Mouse (Mus musculus) liver, embryonic 14.5 days (tissue): ENCODE measurements around the gene Rpl36a. TPM values are rescaled to one million over a fixed set of nuclear protein-coding genes. Genes with fewer than 3 reads are reported as not detected.

Experiments used
- ATAC-seq: fragments of 200-750 bp; cut with Nextera tagmentation; 2 replicates; pipeline ENCODE4 v1.8.0; 2017; ENCODE audit warnings: moderate number of reproducible peaks, mild to moderate bottlenecking, moderate library complexity; ENCODE audit not compliant: insufficient read depth
- DNase-seq, 3 experiments: peaks; one replicate each; pipeline ENCODE4 v3.0.0-alpha.2; 2012 to 2013; ENCODE audit warnings: low read depth in 3 of 3, low spot score in 3 of 3
- H3K27ac ChIP-seq: fragments of 300-500 bp; sonication (generic); 2 replicates; pipeline ENCODE4 v1.5.1; 2014; ENCODE audit warnings: moderate library complexity, mild to moderate bottlenecking, control low read depth, inconsistent platforms
- H3K27me3 ChIP-seq: fragments of 300-500 bp; sonication (generic); 2 replicates; pipeline ENCODE4 v1.6.1; 2014; ENCODE audit warnings: mild to moderate bottlenecking, low read length, moderate library complexity; ENCODE audit not compliant: control insufficient read depth, insufficient read depth
- H3K36me3 ChIP-seq: fragments of 300-500 bp; sonication (generic); replicated peaks from 2 replicates; pipeline ENCODE4 v1.6.1; 2014; ENCODE audit warnings: low read depth; ENCODE audit not compliant: control insufficient read depth, insufficient read depth
- H3K4me1 ChIP-seq, 2 experiments: fragments of 200-500 bp in 1 of 2; fragments of 300-500 bp in 1 of 2; sonication (generic) in 1 of 2; replicated peaks; 2 replicates each; pipeline ENCODE4 v1.6.1; 2012 to 2014; ENCODE audit warnings: antibody characterized with exemption in 1 of 2, inconsistent platforms in 1 of 2, low read length in 1 of 2; ENCODE audit not compliant: control insufficient read depth in 2 of 2, insufficient read depth in 2 of 2
- H3K4me2 ChIP-seq: fragments of 300-500 bp; sonication (generic); 2 replicates; pipeline ENCODE4 v1.6.1; 2014; ENCODE audit warnings: low read depth, mild to moderate bottlenecking, control low read depth, moderate library complexity
- H3K4me3 ChIP-seq, 2 experiments: fragments of 200-500 bp in 1 of 2; fragments of 300-500 bp in 1 of 2; sonication (generic) in 1 of 2; 2 replicates each; pipeline ENCODE4 v1.5.1; 2012 to 2014; ENCODE audit warnings: low read depth in 2 of 2, low read length in 2 of 2, mild to moderate bottlenecking in 2 of 2, control low read depth in 1 of 2, inconsistent platforms in 1 of 2, moderate library complexity in 1 of 2; ENCODE audit not compliant: insufficient read depth in 1 of 2
- H3K9ac ChIP-seq: fragments of 300-500 bp; sonication (generic); replicated peaks from 2 replicates; pipeline ENCODE4 v1.6.1; 2014; ENCODE audit warnings: mild to moderate bottlenecking, control low read depth, moderate library complexity
- H3K9me3 ChIP-seq: fragments of 300-500 bp; sonication (generic); 2 replicates; pipeline ENCODE4 v1.6.1; 2016; ENCODE audit warnings: low read length, mixed read lengths; ENCODE audit not compliant: control insufficient read depth
- CTCF ChIP-seq: IDR thresholded peaks from 2 replicates; pipeline ENCODE4 v1.5.1; 2016; ENCODE audit warnings: antibody characterized with exemption, low read depth, control low read depth
- EP300 ChIP-seq: IDR thresholded peaks from 2 replicates; pipeline ENCODE4 v1.6.1; 2016; ENCODE audit warnings: antibody characterized with exemption, low read depth
- WGBS: fragments of 180-500 bp; shearing (Covaris S2); extraction: QIAGEN DNeasy Blood & Tissue Kit; methylation state at CpG from one replicate; pipeline ENCODE4 v1.1.7; 2014; ENCODE audit not compliant: insufficient replicate concordance; 5-methylcytosine and 5-hydroxymethylcytosine counted together
- polyA plus RNA-seq, 2 experiments: library from polyadenylated mRNA; depleted of rRNA in 1 of 2; stranded (reverse) in 1 of 2; unstranded in 1 of 2; fragments of >200 nt; fragmentation: Nextera tagmentation in 1 of 2; extraction: Ambion mirVana in 1 of 2; gene quantifications; 2 replicates each; pipeline versions ENCODE4 v1.2.1 to v1.2.3; 2012 to 2014

Gene Rpl36a
- polyA plus RNA-seq, 2 experiments, result 436 to 1,190 TPM

- Histone ChIP-seq H3K27me3 (no peaks in the 10 kb centered on the region), H3K4me3 (no peak overlapping the region), H3K4me1 (no peaks in the 10 kb centered on the region), H3K9me3 (no peaks in the 10 kb centered on the region), H3K9ac (no peak overlapping the region), H3K36me3 (no peaks in the 10 kb centered on the region), H3K27ac (no peak overlapping the region), H3K4me2 (no peak overlapping the region)
- TF ChIP-seq EP300 (no peak), CTCF (no peak)
- DNase-seq, result no peak
- peak; percentile 37; the same call in 1 of the 2 replicates for ATAC-seq
- WGBS, result 22% methylated on average over 4 of the region's 4 CpGs
These were observed 21.1 kb upstream of the Rpl36a start for GRCm38 (mm10) chrX:134564326-134564725.

DNA sequence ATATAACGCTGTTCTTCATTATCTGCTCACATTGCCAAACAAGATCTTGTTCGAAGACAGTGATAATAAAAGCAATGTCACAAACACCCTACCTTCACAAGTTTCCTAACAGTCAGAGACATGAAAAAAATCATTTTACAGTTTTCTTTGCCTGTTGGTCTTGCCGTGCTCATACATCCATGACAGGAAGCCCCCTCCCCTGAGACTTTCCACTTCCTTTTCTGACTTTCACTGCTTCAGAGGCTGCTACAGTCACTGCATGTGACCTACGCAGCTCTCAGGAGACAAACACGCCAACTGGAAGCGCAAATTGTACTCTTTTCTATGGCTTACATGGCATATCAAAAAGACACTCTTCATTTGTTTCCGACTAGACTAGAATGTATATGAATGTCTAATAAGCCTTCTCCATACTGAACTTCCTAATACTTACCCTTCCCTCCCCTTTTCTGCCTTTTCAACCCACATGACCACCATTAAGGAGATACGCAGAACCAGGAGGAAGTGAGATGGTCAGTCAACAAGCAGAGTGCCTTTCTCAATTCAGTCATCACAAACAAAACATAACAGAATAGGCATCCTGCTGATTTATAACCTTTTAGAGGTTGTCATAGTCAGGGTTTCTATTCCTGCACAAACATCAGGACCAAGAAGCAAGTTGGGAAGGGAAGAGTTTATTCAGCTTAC, 18.8 kb upstream of the Rpl36a start:
- Histone ChIP-seq H3K4me1 (no peaks in the 10 kb centered on the region), H3K9ac (no peak overlapping the region), H3K27me3 (no peaks in the 10 kb centered on the region), H3K9me3 (no peaks in the 10 kb centered on the region), H3K4me3 (no peak overlapping the region), H3K4me2 (no peak overlapping the region), H3K27ac (no peak overlapping the region), H3K36me3 (no peaks in the 10 kb centered on the region)
- DNase-seq (no peak), ATAC-seq (no peak)
- TF ChIP-seq CTCF (no peak), EP300 (no peak)
- 64% methylated on average over 8 of the region's 8 CpGs for WGBS

DNA sequence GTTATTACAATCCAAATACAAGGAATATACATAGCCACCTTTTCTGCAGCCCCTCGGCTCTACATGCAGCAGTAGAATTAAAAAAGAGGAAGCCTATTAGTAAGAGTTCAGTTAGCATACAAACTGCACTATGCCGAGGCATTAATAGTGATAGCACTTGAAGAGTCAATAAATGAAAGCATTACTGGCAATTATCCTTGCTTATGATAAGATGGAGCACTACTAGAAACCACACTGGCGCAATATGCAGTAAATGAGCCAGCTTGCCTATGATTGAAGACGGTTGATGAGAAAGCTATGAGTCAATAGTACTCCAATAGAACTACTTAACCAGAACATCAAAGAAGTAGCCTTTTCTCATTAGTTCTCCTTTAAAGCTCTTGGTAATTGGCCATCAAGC, 7.6 kb upstream of the Rpl36a start:
- Histone ChIP-seq H3K36me3 (no peaks in the 10 kb centered on the region), H3K27ac (no peak overlapping the region), H3K9me3 (no peaks in the 10 kb centered on the region), H3K4me3 (no peak overlapping the region), H3K27me3 (no peaks in the 10 kb centered on the region), H3K4me1 (0 out of 4 replicates have a peak, but pooled peaks cover 0 to 3% of the 10 kb centered on the region in 2 experiments), H3K4me2 (no peak overlapping the region), H3K9ac (no peak overlapping the region)
- no peak for DNase-seq
- no peak for ATAC-seq
- no peak for TF ChIP-seq CTCF
- 55% methylated on average over 4 of the region's 4 CpGs for WGBS

GRCm38 (mm10) chrX:134580528-134581305, 4.7 kb upstream of the Rpl36a start:
- Histone ChIP-seq H3K27me3 (no peaks in the 10 kb centered on the region), H3K9ac (no peak overlapping the region), H3K27ac (no peak overlapping the region), H3K4me3 (peak overlapping the region in 1 of 2 experiments; percentile 41; a peak in 3 of 4 replicates), H3K4me2 (peak overlapping the region; percentile 65), H3K9me3 (no peaks in the 10 kb centered on the region), H3K36me3 (no peaks in the 10 kb centered on the region), H3K4me1 (peaks cover 3 to 12% of the 10 kb centered on the region in 2 experiments; a peak in 3 of 4 replicates)
- DNase-seq (no peak), ATAC-seq (no peak)
- 58% methylated on average over 14 of the region's 14 CpGs for WGBS
- TF ChIP-seq EP300, result no peak
- no peak for TF ChIP-seq CTCF

GRCm38 (mm10) chrX:134582270-134582669, 3.2 kb upstream of the Rpl36a start:
- Histone ChIP-seq H3K27ac (no peak overlapping the region), H3K4me3 (peak overlapping the region; percentile 47 to 58), H3K4me2 (peak overlapping the region; percentile 65), H3K9me3 (no peaks in the 10 kb centered on the region), H3K36me3 (peaks cover 2% of the 10 kb centered on the region; the same call in 1 of the 2 replicates), H3K27me3 (no peaks in the 10 kb centered on the region), H3K9ac (peak overlapping the region; percentile 64), H3K4me1 (peaks cover 3 to 12% of the 10 kb centered on the region in 2 experiments; a peak in 3 of 4 replicates)
- WGBS, result 25% methylated on average over 11 of the region's 11 CpGs
- TF ChIP-seq EP300 (no peak), CTCF (no peak)
- peak; percentile 30; the same call in 1 of the 2 replicates for ATAC-seq
- no peak for DNase-seq
